Mouse (Mus musculus) small intestine, adult 2 months (tissue): Measurements from ENCODE around the gene Ttn.

Source experiments
- CTCF ChIP-seq: fragments of 200-500 bp; IDR thresholded peaks from 2 replicates; pipeline ENCODE4 v1.5.1; 2012; ENCODE audit warnings: low read depth, mild to moderate bottlenecking, control low read depth, inconsistent platforms, low read length, moderate library complexity, mixed read lengths; ENCODE audit not compliant: insufficient replicate concordance, insufficient read length; ENCODE audit errors: extremely low read depth
- POLR2A ChIP-seq: fragments of 200-500 bp; IDR thresholded peaks from 2 replicates; pipeline ENCODE4 v1.6.1; 2012; ENCODE audit warnings: low read depth, mild to moderate bottlenecking, control low read depth, inconsistent platforms, low read length, moderate library complexity

DNA sequence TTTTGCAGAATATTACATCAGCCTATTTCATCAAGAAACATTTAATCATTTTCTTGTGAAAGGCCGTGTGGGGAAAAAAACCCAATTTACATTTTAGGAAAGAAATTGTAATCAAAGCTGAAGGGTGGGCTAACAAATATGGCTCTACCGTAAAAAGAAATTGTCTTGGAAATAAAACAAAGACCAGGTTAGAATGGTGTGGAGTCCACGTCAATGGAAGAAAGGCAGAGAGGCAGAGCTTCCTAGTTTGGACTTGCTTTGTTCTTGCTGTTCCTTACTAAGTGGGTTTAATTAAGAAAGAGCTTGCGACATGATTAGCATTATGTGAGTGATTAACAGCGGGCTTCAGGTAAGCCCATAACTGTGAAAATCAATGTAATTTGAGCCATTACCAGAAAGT is 11.3 kb downstream of the Ttn start:
- TF ChIP-seq POLR2A, result no peak
- no peak for TF ChIP-seq CTCF
